ENCODE assay signal across 28 mouse cellular contexts in genomic region chr3:35245003-35245402, GRCm38 (mm10).
DNase-seq lines count a peak whose midpoint lies in the region; ATAC-seq lines count a peak whose summit lies in the region.
"Had no signal": no experiment of that assay in that cellular context is flagged by ENCODE, and none has a peak within 500 bp of the region (broad histone marks: within the 10 kb centered on the region; RNA-seq: fewer than 3 reads in every experiment).

No protein-coding gene starts in this region.

- no peaks in the 10 kb centered on the region for H3K9me3 ChIP-seq in heart, embryonic 11.5 days (replicated peaks; ENCODE audit: control insufficient read depth, low read length)
- no peaks in the 10 kb centered on the region for H3K9me3 ChIP-seq in midbrain, embryonic 11.5 days (ENCODE audit: control insufficient read depth, low read length)
- no peaks in the 10 kb centered on the region for H3K9me3 ChIP-seq in midbrain, embryonic 15.5 days
- no peaks in the 10 kb centered on the region for H3K9me3 ChIP-seq in neural tube, embryonic 13.5 days
- H3K9me3 ChIP-seq: heart, embryonic 12.5 days; intestine, embryonic 15.5 days; limb, embryonic 15.5 days; liver, embryonic 13.5 days; neural tube, embryonic 12.5 days had no signal

- H3K4me2 ChIP-seq in heart, embryonic 11.5 days: no peak overlapping the region
- peak overlapping the region; percentile 0; the same call in 1 of the 2 replicates for H3K4me2 ChIP-seq in midbrain, embryonic 11.5 days
- no peak overlapping the region for H3K4me2 ChIP-seq in midbrain, embryonic 15.5 days
- peak overlapping the region; percentile 16; the same call in 1 of the 2 replicates for H3K4me2 ChIP-seq in neural tube, embryonic 13.5 days
- H3K4me2 ChIP-seq: heart, embryonic 12.5 days; intestine, embryonic 15.5 days; limb, embryonic 15.5 days; liver, embryonic 13.5 days; neural tube, embryonic 12.5 days had no signal

- H3K4me3 ChIP-seq in heart, embryonic 11.5 days (ENCODE audit: low read depth, low read length): no peak overlapping the region
- no peak overlapping the region for H3K4me3 ChIP-seq in midbrain, embryonic 11.5 days (ENCODE audit: low read depth, low read length)
- no peak overlapping the region for H3K4me3 ChIP-seq in midbrain, embryonic 15.5 days
- H3K4me3 ChIP-seq in neural tube, embryonic 13.5 days: no peak overlapping the region
- H3K4me3 ChIP-seq: erythroblast, embryonic 14.5 days; heart, embryonic 12.5 days; intestine, embryonic 15.5 days; limb, embryonic 15.5 days; liver, embryonic 13.5 days; neural tube, embryonic 12.5 days had no signal

- H3K9ac ChIP-seq in heart, embryonic 11.5 days (ENCODE audit: low read depth, low read length): no peak overlapping the region
- H3K9ac ChIP-seq in midbrain, embryonic 11.5 days (ENCODE audit: low read length): peak overlapping the region; percentile 36; the same call in 1 of the 2 replicates
- no peak overlapping the region for H3K9ac ChIP-seq in midbrain, embryonic 15.5 days
- H3K9ac ChIP-seq in neural tube, embryonic 13.5 days: no peak overlapping the region
- H3K9ac ChIP-seq: heart, embryonic 12.5 days; intestine, embryonic 15.5 days; limb, embryonic 15.5 days; liver, embryonic 13.5 days; neural tube, embryonic 12.5 days had no signal

- intact Hi-C loops in gastrocnemius, postnatal 36 days (cut with DNase I): no loop called here

- no peak for ATAC-seq in heart, embryonic 11.5 days (replicated peaks; ENCODE audit: insufficient number of reproducible peaks, low FRiP score, low TSS enrichment)
- ATAC-seq in midbrain, embryonic 11.5 days (ENCODE audit: low FRiP score): no peak
- no peak for ATAC-seq in midbrain, embryonic 15.5 days (replicated peaks)
- no peak for ATAC-seq in neural tube, embryonic 13.5 days (ENCODE audit: low read depth)
- ATAC-seq: activated CD4-positive, CD25-positive, alpha-beta regulatory T cell, adult 4 months; hindbrain, postnatal 0 days; intestine, embryonic 15.5 days had no signal

- no peak overlapping the region for H3K27ac ChIP-seq in heart, embryonic 11.5 days (ENCODE audit: low read depth, low read length)
- H3K27ac ChIP-seq in midbrain, embryonic 11.5 days (ENCODE audit: low read depth, low read length): no peak overlapping the region
- no peak overlapping the region for H3K27ac ChIP-seq in midbrain, embryonic 15.5 days
- H3K27ac ChIP-seq in neural tube, embryonic 13.5 days (replicated peaks): no peak overlapping the region
- H3K27ac ChIP-seq: hindbrain, postnatal 0 days; intestine, embryonic 15.5 days; limb, embryonic 15.5 days; liver, embryonic 13.5 days; macrophage; neural tube, embryonic 12.5 days had no signal

- H3K36me3 ChIP-seq in heart, embryonic 11.5 days (ENCODE audit: control insufficient read depth, insufficient read depth, low read length): no peaks in the 10 kb centered on the region
- no peaks in the 10 kb centered on the region for H3K36me3 ChIP-seq in midbrain, embryonic 11.5 days (ENCODE audit: control insufficient read depth, insufficient read depth, low read length)
- no peaks in the 10 kb centered on the region for H3K36me3 ChIP-seq in midbrain, embryonic 15.5 days (replicated peaks)
- no peaks in the 10 kb centered on the region for H3K36me3 ChIP-seq in neural tube, embryonic 13.5 days
- H3K36me3 ChIP-seq: heart, embryonic 12.5 days; intestine, embryonic 15.5 days; limb, embryonic 15.5 days; liver, embryonic 13.5 days; neural tube, embryonic 12.5 days had no signal

- no peaks in the 10 kb centered on the region for H3K27me3 ChIP-seq in heart, embryonic 11.5 days (ENCODE audit: control insufficient read depth, insufficient read depth, low read length)
- H3K27me3 ChIP-seq in midbrain, embryonic 11.5 days (ENCODE audit: control insufficient read depth, insufficient read depth, low read length): no peaks in the 10 kb centered on the region
- no peaks in the 10 kb centered on the region for H3K27me3 ChIP-seq in midbrain, embryonic 15.5 days (replicated peaks)
- peaks cover 3% of the 10 kb centered on the region; the same call in 1 of the 2 replicates for H3K27me3 ChIP-seq in neural tube, embryonic 13.5 days
- H3K27me3 ChIP-seq: CH12.LX; heart, embryonic 12.5 days; intestine, embryonic 15.5 days; limb, embryonic 15.5 days; liver, embryonic 13.5 days; neural tube, embryonic 12.5 days had no signal

- DNase-seq in embryo, embryonic 10 days (ENCODE audit: low spot score): peak; percentile 28
- DNase-seq in embryo, embryonic 9.5 days (ENCODE audit: extremely low spot score): no peak
- DNase-seq in heart, adult 11 months: peak; percentile 54
- DNase-seq in midbrain, embryonic 11.5 days (ENCODE audit: low spot score, missing footprints): no peak
- no peak for DNase-seq in gastrocnemius, postnatal 36 days
- DNase-seq: adrenal gland, adult 8-10 months; cerebellum, adult 8-10 months; cerebellum, postnatal 25 days; gastrocnemius, postnatal 14 days; heart, adult 18-20 months; heart, postnatal 4 days; kidney, adult 2 months; kidney, postnatal 36 days; liver, embryonic 13.5 days; lung, adult 2 months; lung, postnatal 10 days had no signal

- no peaks in the 10 kb centered on the region for H3K4me1 ChIP-seq in heart, embryonic 11.5 days (ENCODE audit: control insufficient read depth, insufficient read depth, low read length)
- H3K4me1 ChIP-seq in midbrain, embryonic 11.5 days (ENCODE audit: control insufficient read depth, insufficient read depth, low read length): peaks cover 34% of the 10 kb centered on the region
- peaks cover 12% of the 10 kb centered on the region for H3K4me1 ChIP-seq in midbrain, embryonic 15.5 days
- H3K4me1 ChIP-seq in neural tube, embryonic 13.5 days (replicated peaks): peaks cover 30% of the 10 kb centered on the region
- H3K4me1 ChIP-seq: heart, embryonic 12.5 days; intestine, embryonic 15.5 days; liver, embryonic 13.5 days had no signal

- 31% methylated on average over 8 of the region's 8 CpGs for WGBS in heart, embryonic 11.5 days (ENCODE audit: insufficient replicate concordance)
- 4% methylated on average over 8 of the region's 8 CpGs for WGBS in midbrain, embryonic 11.5 days
- 6% methylated on average over 8 of the region's 8 CpGs for WGBS in midbrain, embryonic 15.5 days
- WGBS in neural tube, embryonic 13.5 days: 9% methylated on average over 8 of the region's 8 CpGs

Comparison
In these comparisons a context has a peak if more than half of its experiments do, and no peak if none do; other contexts are left out.
1. DNase-seq: peak in embryo, embryonic 10 days (single experiment) and heart, adult 11 months (single experiment); none in embryo, embryonic 9.5 days (single experiment), midbrain, embryonic 11.5 days (single experiment) and gastrocnemius, postnatal 36 days (0 of 2).
2. H3K4me2 ChIP-seq: peak in midbrain, embryonic 11.5 days (single experiment) and neural tube, embryonic 13.5 days (single experiment); none in heart, embryonic 11.5 days (single experiment) and midbrain, embryonic 15.5 days (single experiment).